In genomic region chr11:103201664-103202063, GRCm38 (mm10) we compare ENCODE assay signal across 10 mouse cellular contexts. TPM values are rescaled to one million over a fixed set of nuclear protein-coding genes. Genes with fewer than 3 reads are reported as not detected.
DNase-seq lines count a peak whose midpoint lies in the region; ATAC-seq and TF ChIP-seq lines count a peak whose summit lies in the region.
"Had no signal": no experiment of that assay in that cellular context is flagged by ENCODE, and none has a peak within 500 bp of the region (broad histone marks: within the 10 kb centered on the region; RNA-seq: fewer than 3 reads in every experiment).

No protein-coding gene starts in this region.

- peak overlapping the region; percentile 26; the same call in 1 of the 2 replicates for H3K27ac ChIP-seq in hindbrain, embryonic 13.5 days
- no peak overlapping the region for H3K27ac ChIP-seq in hindbrain, embryonic 10.5 days
- peak overlapping the region; percentile 48 for H3K27ac ChIP-seq in cortical plate, adult 2 months (ENCODE audit: insufficient read depth, low read length)
- H3K27ac ChIP-seq in kidney, embryonic 16.5 days (ENCODE audit: low read length), result no peak overlapping the region

- no peaks in the 10 kb centered on the region for H3K9me3 ChIP-seq in hindbrain, embryonic 13.5 days
- no peaks in the 10 kb centered on the region for H3K9me3 ChIP-seq in hindbrain, embryonic 10.5 days
- H3K9me3 ChIP-seq in kidney, embryonic 16.5 days (ENCODE audit: low read length), result no peaks in the 10 kb centered on the region

- H3K9ac ChIP-seq in hindbrain, embryonic 13.5 days, result peak overlapping the region; percentile 53; the same call in 1 of the 2 replicates
- H3K9ac ChIP-seq in kidney, embryonic 16.5 days (replicated peaks; ENCODE audit: low read length), result 0 out of 2 replicates have a peak overlapping the region, but pooled peaks have one; percentile 19

- ATAC-seq in hindbrain, embryonic 13.5 days (ENCODE audit: low FRiP score), result peak; percentile 33; the same call in 1 of the 2 replicates
- ATAC-seq in kidney, embryonic 16.5 days (ENCODE audit: low FRiP score, low TSS enrichment), result no peak
- ATAC-seq in megakaryocyte progenitor cell, adult 5-6 weeks (replicated peaks; ENCODE audit: poor library complexity), result 0 out of 2 replicates have a peak, but pooled peaks have one; percentile 31

- peaks cover 54% of the 10 kb centered on the region for H3K27me3 ChIP-seq in hindbrain, embryonic 13.5 days
- H3K27me3 ChIP-seq in hindbrain, embryonic 10.5 days (ENCODE audit: insufficient read depth, poor library complexity, severe bottlenecking), result peaks cover 59% of the 10 kb centered on the region
- H3K27me3 ChIP-seq in kidney, embryonic 16.5 days (ENCODE audit: insufficient read depth, low read length), result peaks cover 42% of the 10 kb centered on the region

- no peak overlapping the region for H3K4me3 ChIP-seq in hindbrain, embryonic 13.5 days
- H3K4me3 ChIP-seq in hindbrain, embryonic 10.5 days, result no peak overlapping the region
- H3K4me3 ChIP-seq in cortical plate, adult 2 months (ENCODE audit: insufficient read depth, low read length), result no peak overlapping the region
- H3K4me3 ChIP-seq in kidney, embryonic 16.5 days (ENCODE audit: low read length), result no peak overlapping the region

- TF ChIP-seq CTCF in cortical plate, adult 2 months (IDR thresholded peaks at IDR 0.05; ENCODE audit: extremely low read depth, insufficient read depth, low read length), result no peak

- DNase-seq in hindbrain, embryonic 10.5 days (ENCODE audit: low spot score), result no peak
- peak; percentile 55 for DNase-seq in adipocyte (ENCODE audit: low spot score)
- no peak for DNase-seq in B cell, adult 2 months
- no peak for DNase-seq in spleen, postnatal 10 days (ENCODE audit: low spot score in 2 of 2)

- H3K4me2 ChIP-seq in hindbrain, embryonic 13.5 days, result no peak overlapping the region
- H3K4me2 ChIP-seq in kidney, embryonic 16.5 days (replicated peaks; ENCODE audit: low read depth, low read length), result no peak overlapping the region

- 26% methylated on average over 6 of the region's 6 CpGs for WGBS in hindbrain, embryonic 13.5 days
- 34% methylated on average over 6 of the region's 6 CpGs for WGBS in hindbrain, embryonic 10.5 days
- 30% methylated on average over 6 of the region's 6 CpGs for WGBS in kidney, embryonic 16.5 days

- peaks cover 4% of the 10 kb centered on the region; the same call in 1 of the 2 replicates for H3K36me3 ChIP-seq in hindbrain, embryonic 13.5 days
- H3K36me3 ChIP-seq in hindbrain, embryonic 10.5 days, result no peaks in the 10 kb centered on the region
- no peaks in the 10 kb centered on the region for H3K36me3 ChIP-seq in kidney, embryonic 16.5 days (ENCODE audit: insufficient read depth, low read length)

- peaks cover 28% of the 10 kb centered on the region for H3K4me1 ChIP-seq in hindbrain, embryonic 13.5 days (replicated peaks)
- peaks cover 19% of the 10 kb centered on the region for H3K4me1 ChIP-seq in hindbrain, embryonic 10.5 days (replicated peaks)
- peaks cover 5% of the 10 kb centered on the region for H3K4me1 ChIP-seq in cortical plate, adult 2 months (ENCODE audit: control insufficient read depth, insufficient read depth, low read length)
- peaks cover 14% of the 10 kb centered on the region for H3K4me1 ChIP-seq in kidney, embryonic 16.5 days (ENCODE audit: insufficient read depth, low read length)

- TF ChIP-seq POLR2A in cortical plate, adult 2 months (IDR thresholded peaks at IDR 0.05; ENCODE audit: extremely low read depth, insufficient read depth, low read length), result no peak

RNA-seq across cellular contexts. Expression of gene 1700023F06Rik, which starts 6.7 kb away (rescaled TPM):
- polyA plus RNA-seq in hindbrain, embryonic 13.5 days (2015; fragmentation: Nextera tagmentation; extraction: Ambion mirVana), result 0.87 and 1.3 TPM in 2 replicates
- polyA plus RNA-seq in hindbrain, embryonic 10.5 days (2016; fragmentation: Nextera tagmentation; extraction: Ambion mirVana), result 0.24 and 0.27 TPM in 2 replicates
- 4.2 and 6.4 TPM in 2 replicates for polyA plus RNA-seq in cortical plate, adult 2 months (2012; rRNA removed)
- 0.27 and 0.82 TPM in 2 replicates for polyA plus RNA-seq in kidney, embryonic 16.5 days (2015; fragmentation: Nextera tagmentation; extraction: Ambion mirVana)
- total RNA-seq in megakaryocyte progenitor cell, adult 5-6 weeks (2015), result 0.32 TPM in 1 of 2 replicates, not detected in the other
- not detected in 2 replicates for total RNA-seq in megakaryocyte progenitor cell, adult 5-6 weeks (2017)
- total RNA-seq: heart, postnatal 36 days had no signal
- polyA plus RNA-seq: neural tube, embryonic 11.5 days had no signal

RNA-seq across cellular contexts. Expression of gene Spata32, which starts 16.6 kb away (rescaled TPM):
- polyA plus RNA-seq in hindbrain, embryonic 13.5 days (2015; fragmentation: Nextera tagmentation; extraction: Ambion mirVana), result 0.40 and 0.58 TPM in 2 replicates
- not detected in 2 replicates for polyA plus RNA-seq in hindbrain, embryonic 10.5 days (2016; fragmentation: Nextera tagmentation; extraction: Ambion mirVana)
- polyA plus RNA-seq in cortical plate, adult 2 months (2012; rRNA removed), result 2.5 and 2.9 TPM in 2 replicates
- polyA plus RNA-seq in kidney, embryonic 16.5 days (2015; fragmentation: Nextera tagmentation; extraction: Ambion mirVana), result not detected in 2 replicates
- total RNA-seq in megakaryocyte progenitor cell, adult 5-6 weeks (2015), result not detected in 2 replicates
- total RNA-seq in megakaryocyte progenitor cell, adult 5-6 weeks (2017), result not detected in 2 replicates
- total RNA-seq: heart, postnatal 36 days had no signal
- polyA plus RNA-seq: neural tube, embryonic 11.5 days had no signal

RNA-seq across cellular contexts. Expression of gene Fmnl1, which starts 30.8 kb away (rescaled TPM):
- 3.1 and 3.3 TPM in 2 replicates for polyA plus RNA-seq in hindbrain, embryonic 13.5 days (2015; fragmentation: Nextera tagmentation; extraction: Ambion mirVana)
- polyA plus RNA-seq in hindbrain, embryonic 10.5 days (2016; fragmentation: Nextera tagmentation; extraction: Ambion mirVana), result 0.72 and 1.5 TPM in 2 replicates
- polyA plus RNA-seq in cortical plate, adult 2 months (2012; rRNA removed), result 125 and 133 TPM in 2 replicates
- 2.4 and 3.4 TPM in 2 replicates for polyA plus RNA-seq in kidney, embryonic 16.5 days (2015; fragmentation: Nextera tagmentation; extraction: Ambion mirVana)
- 74.3 and 76.3 TPM in 2 replicates for total RNA-seq in megakaryocyte progenitor cell, adult 5-6 weeks (2015)
- 17.3 and 36.5 TPM in 2 replicates for total RNA-seq in megakaryocyte progenitor cell, adult 5-6 weeks (2017)

Comparison
In these comparisons a context has a peak if more than half of its experiments do, and no peak if none do; other contexts are left out.
1. H3K27ac ChIP-seq: peak in hindbrain, embryonic 13.5 days (single experiment) and cortical plate, adult 2 months (single experiment); none in hindbrain, embryonic 10.5 days (single experiment) and kidney, embryonic 16.5 days (single experiment).
2. RNA of gene Fmnl1, which starts 30.8 kb away (polyA plus RNA-seq): 125 to 133 TPM in cortical plate, adult 2 months; 3.1 to 3.3 TPM in hindbrain, embryonic 13.5 days, 2.4 to 3.4 TPM in kidney, embryonic 16.5 days and 0.72 to 1.5 TPM in hindbrain, embryonic 10.5 days; every median in the first group is over 10 times any median in the second.